Comparison of ENCODE assay signal across 15 mouse cellular contexts in genomic region chr13:26080302-26080701, GRCm38 (mm10).
DNase-seq lines count a peak whose midpoint lies in the region; ATAC-seq lines count a peak whose summit lies in the region.
"Had no signal": no experiment of that assay in that cellular context is flagged by ENCODE, and none has a peak within 500 bp of the region (broad histone marks: within the 10 kb centered on the region; RNA-seq: fewer than 3 reads in every experiment).

No protein-coding gene starts in this region.

- no peak for DNase-seq in forebrain, embryonic 10.5 days (ENCODE audit: extremely low spot score, low spot score)
- DNase-seq in 3T3-L1 (ENCODE audit: low read depth, low spot score): peak; percentile 33
- DNase-seq in embryo, embryonic 9.5 days (ENCODE audit: extremely low spot score): peak; percentile 15
- DNase-seq in hindbrain, embryonic 14.5 days (ENCODE audit: low spot score): no peak
- DNase-seq in layer of hippocampus, adult 9-10 months (ENCODE audit: low spot score): no peak
- DNase-seq in cerebellum, postnatal 10 days: no peak
- DNase-seq in kidney, postnatal 14 days: no peak
- DNase-seq: cerebellum, postnatal 25 days; gastrocnemius, postnatal 10 days; heart, postnatal 14 days; lung, postnatal 14 days; spleen, adult 18-20 months had no signal

- no peak for ATAC-seq in forebrain, embryonic 13.5 days
- no peak for ATAC-seq in hindbrain, embryonic 14.5 days (ENCODE audit: low FRiP score)
- ATAC-seq: Patski had no signal

- H3K27me3 ChIP-seq in forebrain, embryonic 13.5 days: no peaks in the 10 kb centered on the region
- no peaks in the 10 kb centered on the region for H3K27me3 ChIP-seq in forebrain, embryonic 10.5 days (ENCODE audit: poor library complexity, severe bottlenecking)
- no peaks in the 10 kb centered on the region for H3K27me3 ChIP-seq in hindbrain, embryonic 14.5 days (ENCODE audit: control insufficient read depth, insufficient read depth, low read length)

- 55% methylated on average over 4 of the region's 4 CpGs for WGBS in forebrain, embryonic 13.5 days
- WGBS in forebrain, embryonic 10.5 days: 63% methylated on average over 4 of the region's 4 CpGs
- 56% methylated on average over 4 of the region's 4 CpGs for WGBS in hindbrain, embryonic 14.5 days

- no peak overlapping the region for H3K4me3 ChIP-seq in forebrain, embryonic 13.5 days
- no peak overlapping the region for H3K4me3 ChIP-seq in forebrain, embryonic 10.5 days
- no peak overlapping the region for H3K4me3 ChIP-seq in hindbrain, embryonic 14.5 days (replicated peaks; ENCODE audit: low read length)

- H3K36me3 ChIP-seq in forebrain, embryonic 13.5 days (ENCODE audit: poor library complexity, severe bottlenecking): no peaks in the 10 kb centered on the region
- no peaks in the 10 kb centered on the region for H3K36me3 ChIP-seq in forebrain, embryonic 10.5 days (replicated peaks)
- no peaks in the 10 kb centered on the region for H3K36me3 ChIP-seq in hindbrain, embryonic 14.5 days (replicated peaks; ENCODE audit: control insufficient read depth, insufficient read depth)

- H3K9ac ChIP-seq in forebrain, embryonic 13.5 days: no peak overlapping the region
- no peak overlapping the region for H3K9ac ChIP-seq in hindbrain, embryonic 14.5 days

- H3K9me3 ChIP-seq in forebrain, embryonic 13.5 days (replicated peaks): no peaks in the 10 kb centered on the region
- no peaks in the 10 kb centered on the region for H3K9me3 ChIP-seq in forebrain, embryonic 10.5 days
- no peaks in the 10 kb centered on the region for H3K9me3 ChIP-seq in hindbrain, embryonic 14.5 days (ENCODE audit: control insufficient read depth, low read length)

- H3K4me2 ChIP-seq in forebrain, embryonic 13.5 days: no peak overlapping the region
- H3K4me2 ChIP-seq in hindbrain, embryonic 14.5 days (replicated peaks): no peak overlapping the region

- H3K4me1 ChIP-seq in forebrain, embryonic 13.5 days: peaks cover 7% of the 10 kb centered on the region
- H3K4me1 ChIP-seq in forebrain, embryonic 10.5 days: peaks cover 10% of the 10 kb centered on the region
- no peaks in the 10 kb centered on the region for H3K4me1 ChIP-seq in hindbrain, embryonic 14.5 days (replicated peaks; ENCODE audit: control insufficient read depth, insufficient read depth, low read length)

- H3K27ac ChIP-seq in forebrain, embryonic 13.5 days: peak overlapping the region; percentile 57; the same call in 1 of the 2 replicates
- no peak overlapping the region for H3K27ac ChIP-seq in forebrain, embryonic 10.5 days
- 0 out of 2 replicates have a peak overlapping the region, but pooled peaks have one; percentile 43 for H3K27ac ChIP-seq in hindbrain, embryonic 14.5 days
- H3K27ac ChIP-seq: kidney, postnatal 0 days had no signal

Comparison
In these comparisons a context has a peak if more than half of its experiments do, and no peak if none do; other contexts are left out.
1. DNase-seq: peak in 3T3-L1 (single experiment) and embryo, embryonic 9.5 days (single experiment); none in forebrain, embryonic 10.5 days (single experiment), hindbrain, embryonic 14.5 days (single experiment), layer of hippocampus, adult 9-10 months (single experiment), cerebellum, postnatal 10 days (0 of 2) and kidney, postnatal 14 days (single experiment).